Mouse (Mus musculus) liver, embryonic 12.5 days (tissue): ENCODE data around the gene Bmyc. TPM values are rescaled to one million over a fixed set of nuclear protein-coding genes. Genes with fewer than 3 reads are reported as not detected.

Source experiments
- ATAC-seq: fragments of 200-750 bp; cut with Nextera tagmentation; 2 replicates; pipeline ENCODE4 v1.8.0; 2017; ENCODE audit warnings: moderate number of reproducible peaks, mild to moderate bottlenecking, moderate library complexity
- H3K27ac ChIP-seq: fragments of 300-500 bp; sonication (generic); 2 replicates; pipeline ENCODE4 v1.5.1; 2016; ENCODE audit warnings: mild to moderate bottlenecking
- H3K27me3 ChIP-seq: fragments of 300-500 bp; sonication (generic); replicated peaks from 2 replicates; pipeline ENCODE4 v1.6.1; 2016; ENCODE audit warnings: mild to moderate bottlenecking, moderate library complexity
- H3K36me3 ChIP-seq: fragments of 300-500 bp; sonication (generic); 2 replicates; pipeline ENCODE4 v1.6.1; 2016; ENCODE audit warnings: mild to moderate bottlenecking, moderate library complexity
- H3K4me1 ChIP-seq: fragments of 300-500 bp; sonication (generic); 2 replicates; pipeline ENCODE4 v1.6.1; 2016
- H3K4me2 ChIP-seq: fragments of 300-500 bp; sonication (generic); 2 replicates; pipeline ENCODE4 v1.6.1; 2016; ENCODE audit warnings: mild to moderate bottlenecking, moderate library complexity
- H3K4me3 ChIP-seq: fragments of 300-500 bp; sonication (generic); 2 replicates; pipeline ENCODE4 v1.5.1; 2016; ENCODE audit warnings: mild to moderate bottlenecking, moderate library complexity
- H3K9ac ChIP-seq: fragments of 300-500 bp; sonication (generic); 2 replicates; pipeline ENCODE4 v1.6.1; 2016; ENCODE audit warnings: mild to moderate bottlenecking, moderate library complexity
- H3K9me3 ChIP-seq: fragments of 300-500 bp; sonication (generic); replicated peaks from 2 replicates; pipeline ENCODE4 v1.6.1; 2016; ENCODE audit warnings: mild to moderate bottlenecking, moderate library complexity
- WGBS: fragments of 180-500 bp; shearing (Covaris S2); methylation state at CpG from one replicate; pipeline ENCODE4 v1.1.7; 2016; ENCODE audit not compliant: insufficient replicate concordance; 5-methylcytosine and 5-hydroxymethylcytosine counted together
- polyA plus RNA-seq: library from polyadenylated mRNA; unstranded; fragments of >200 nt; fragmentation: Nextera tagmentation; extraction: Ambion mirVana; gene quantifications from 2 replicates; pipeline ENCODE4 v1.2.1, GENCODE M21; 2016

Bmyc gene
- polyA plus RNA-seq, 1 experiment from 2014 or later: 21.7 TPM

DNA sequence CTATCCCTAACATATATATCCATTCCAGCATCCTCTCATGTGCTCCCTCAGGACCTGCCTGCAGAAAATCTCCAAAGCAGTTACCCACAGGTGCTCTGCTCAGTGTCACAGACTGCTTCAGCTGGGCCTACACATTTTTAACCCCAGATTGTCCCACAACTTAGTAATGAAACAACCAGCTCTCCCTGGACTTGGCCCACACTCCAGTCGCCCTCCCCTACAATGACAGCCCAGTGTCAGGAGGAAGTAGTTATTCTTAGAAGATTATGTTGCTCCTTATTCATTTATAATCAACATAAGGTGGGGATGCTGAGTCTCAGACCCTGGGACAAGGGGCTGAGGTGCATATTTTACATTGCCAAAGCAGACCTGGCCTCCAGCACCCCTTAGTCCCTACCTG, 35.1 kb downstream of the Bmyc start:
- no peaks in the 10 kb centered on the region for H3K27me3 ChIP-seq
- peaks cover 15% of the 10 kb centered on the region for H3K9me3 ChIP-seq
- H3K27ac ChIP-seq: no peak overlapping the region
- no peak overlapping the region for H3K9ac ChIP-seq
- H3K4me3 ChIP-seq: no peak overlapping the region
- no peak for ATAC-seq
- H3K4me2 ChIP-seq: no peak overlapping the region
- no peaks in the 10 kb centered on the region for H3K4me1 ChIP-seq
- H3K36me3 ChIP-seq: no peaks in the 10 kb centered on the region
- WGBS: 68% methylated on average over 1 of the region's 1 CpGs

DNA sequence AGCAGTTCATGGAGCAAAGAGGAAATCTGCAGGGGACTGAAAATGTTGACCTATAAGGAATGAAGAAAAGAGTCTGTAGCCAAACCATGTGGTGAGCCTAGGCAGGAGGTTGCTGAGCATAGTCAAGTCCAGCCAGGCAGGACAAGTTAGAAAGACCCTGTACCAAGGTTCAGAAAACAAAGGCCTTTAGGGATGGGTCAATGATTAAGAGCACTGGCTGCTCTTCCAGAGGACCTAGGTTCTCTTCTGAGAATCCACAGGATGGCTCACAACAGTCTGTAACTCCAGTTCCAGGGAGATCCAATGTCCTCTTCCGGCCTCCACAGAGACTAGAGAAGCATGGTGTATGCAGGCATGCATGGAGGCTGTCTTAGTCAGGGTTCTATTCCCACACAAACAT, 47.7 kb downstream of the Bmyc start:
- no peaks in the 10 kb centered on the region for H3K36me3 ChIP-seq
- WGBS: 53% methylated on average over 1 of the region's 1 CpGs
- no peak overlapping the region for H3K27ac ChIP-seq
- H3K9ac ChIP-seq: no peak overlapping the region
- H3K4me2 ChIP-seq: no peak overlapping the region
- no peaks in the 10 kb centered on the region for H3K4me1 ChIP-seq
- H3K9me3 ChIP-seq: no peaks in the 10 kb centered on the region
- ATAC-seq: no peak
- H3K4me3 ChIP-seq: no peak overlapping the region
- no peaks in the 10 kb centered on the region for H3K27me3 ChIP-seq

Other genes starting within 250 kb of the Bmyc start
- gene Clic3, start 249.9 kb upstream of the Bmyc start, polyA plus RNA-seq: 0.45 and 0.68 TPM in 2 replicates
- 9.1 and 11.4 TPM in 2 replicates for gene Paxx, start 245.6 kb upstream of the Bmyc start, polyA plus RNA-seq
- gene Ptgds, start 236.7 kb upstream of the Bmyc start, polyA plus RNA-seq: 0.20 and 0.22 TPM in 2 replicates
- not detected in 2 replicates for gene Lcn12, start 212.8 kb upstream of the Bmyc start, polyA plus RNA-seq
- 39.9 and 42.7 TPM in 2 replicates for gene Fbxw5, start 206.0 kb upstream of the Bmyc start, polyA plus RNA-seq
- gene C8g, start 205.0 kb upstream of the Bmyc start, polyA plus RNA-seq: 17.4 and 18.8 TPM in 2 replicates
- 22.4 and 24.4 TPM in 2 replicates for gene Traf2, start 159.8 kb upstream of the Bmyc start, polyA plus RNA-seq
- 293 and 311 TPM in 2 replicates for gene Edf1, start 148.9 kb upstream of the Bmyc start, polyA plus RNA-seq
- gene Mamdc4, start 131.9 kb upstream of the Bmyc start, polyA plus RNA-seq: 0.38 and 0.45 TPM in 2 replicates
- 67.8 and 69.2 TPM in 2 replicates for gene Phpt1, start 131.5 kb upstream of the Bmyc start, polyA plus RNA-seq
- not detected in 2 replicates for gene Ajm1, start 125.0 kb upstream of the Bmyc start, polyA plus RNA-seq
- gene Rabl6, start 98.2 kb upstream of the Bmyc start, polyA plus RNA-seq: 41.8 and 42.9 TPM in 2 replicates
- gene Ccdc183, start 89.1 kb upstream of the Bmyc start, polyA plus RNA-seq: 0.14 and 0.28 TPM in 2 replicates
- gene Tmem141, start 84.7 kb upstream of the Bmyc start, polyA plus RNA-seq: 7.1 and 8.0 TPM in 2 replicates
- gene Fcna, start 78.7 kb upstream of the Bmyc start, polyA plus RNA-seq: 30.8 and 35.6 TPM in 2 replicates
- not detected in 2 replicates for gene Lcn8, start 53.6 kb upstream of the Bmyc start, polyA plus RNA-seq
- gene Lcn5, start 48.8 kb upstream of the Bmyc start, polyA plus RNA-seq: not detected in 2 replicates
- not detected in 2 replicates for gene Lcn6, start 30.0 kb upstream of the Bmyc start, polyA plus RNA-seq
- not detected in 2 replicates for gene Lcn10, start 24.0 kb upstream of the Bmyc start, polyA plus RNA-seq
- gene Obp2a, start 6.7 kb upstream of the Bmyc start, polyA plus RNA-seq: not detected in 2 replicates
- not detected in 2 replicates for gene Obp2b, start 30.3 kb downstream of the Bmyc start, polyA plus RNA-seq
- gene Lcn3, start 58.8 kb downstream of the Bmyc start, polyA plus RNA-seq: not detected in 2 replicates
- not detected in 2 replicates for gene Lcn11, start 70.3 kb downstream of the Bmyc start, polyA plus RNA-seq
- not detected in 2 replicates for gene Gm13539, start 75.5 kb downstream of the Bmyc start, polyA plus RNA-seq
- gene Glt6d1, start 109.1 kb downstream of the Bmyc start, polyA plus RNA-seq: not detected in 2 replicates
- not detected in 2 replicates for gene Lcn9, start 116.4 kb downstream of the Bmyc start, polyA plus RNA-seq
- gene Sohlh1, start 140.5 kb downstream of the Bmyc start, polyA plus RNA-seq: not detected in 2 replicates
- gene Kcnt1, start 157.0 kb downstream of the Bmyc start, polyA plus RNA-seq: 0.02 TPM in 1 of 2 replicates, not detected in the other